Mouse (Mus musculus) lung, embryonic 14.5 days (tissue): ENCODE results near the gene Med26. TPM values are rescaled to one million over a fixed set of nuclear protein-coding genes. Genes with fewer than 3 reads are reported as not detected.

Experiments
- ATAC-seq: fragments of 200-750 bp; cut with Nextera tagmentation; 2 replicates; pipeline ENCODE4 v1.8.0; 2017; ENCODE audit warnings: mild to moderate bottlenecking, moderate TSS enrichment, moderate library complexity; ENCODE audit not compliant: insufficient read depth
- DNase-seq: peaks from one replicate; pipeline ENCODE4 v3.0.0-alpha.2; 2015
- H3K27ac ChIP-seq: fragments of 300-500 bp; sonication (generic); 2 replicates; pipeline ENCODE4 v1.5.1; 2014; ENCODE audit warnings: low read depth, mild to moderate bottlenecking, moderate library complexity
- H3K27me3 ChIP-seq: fragments of 300-500 bp; sonication (generic); 2 replicates; pipeline ENCODE4 v1.6.1; 2014; ENCODE audit warnings: low read length, control low read depth; ENCODE audit not compliant: insufficient read depth
- H3K36me3 ChIP-seq: fragments of 300-500 bp; sonication (generic); 2 replicates; pipeline ENCODE4 v1.6.1; 2014; ENCODE audit warnings: control low read depth; ENCODE audit not compliant: insufficient read depth
- H3K4me1 ChIP-seq: fragments of 300-500 bp; sonication (generic); 2 replicates; pipeline ENCODE4 v1.6.1; 2014; ENCODE audit warnings: antibody characterized with exemption, control low read depth; ENCODE audit not compliant: insufficient read depth
- H3K4me2 ChIP-seq: fragments of 300-500 bp; sonication (generic); 2 replicates; pipeline ENCODE4 v1.6.1; 2014; ENCODE audit warnings: mild to moderate bottlenecking
- H3K4me3 ChIP-seq: fragments of 300-500 bp; sonication (generic); 2 replicates; pipeline ENCODE4 v1.5.1; 2014; ENCODE audit warnings: low read depth, low read length
- H3K9ac ChIP-seq: fragments of 300-500 bp; sonication (generic); 2 replicates; pipeline ENCODE4 v1.6.1; 2014
- H3K9me3 ChIP-seq: fragments of 300-500 bp; sonication (generic); 2 replicates; pipeline ENCODE4 v1.6.1; 2016; ENCODE audit warnings: low read depth, low read length, control low read depth
- CTCF ChIP-seq: IDR thresholded peaks from 2 replicates; pipeline ENCODE4 v1.5.1; 2016; ENCODE audit warnings: antibody characterized with exemption, low read depth
- WGBS: fragments of 180-500 bp; shearing (Covaris S2); extraction: QIAGEN DNeasy Blood & Tissue Kit; methylation state at CpG from one replicate; pipeline ENCODE4 v1.1.7; 2014; 5-methylcytosine and 5-hydroxymethylcytosine counted together
- polyA plus RNA-seq: library from polyadenylated mRNA; unstranded; fragments of >200 nt; fragmentation: Nextera tagmentation; extraction: Ambion mirVana; gene quantifications from 2 replicates; pipeline ENCODE4 v1.2.1, GENCODE M21; 2014

Med26 gene
- polyA plus RNA-seq, result 16.7 and 17.5 TPM in 2 replicates

DNA sequence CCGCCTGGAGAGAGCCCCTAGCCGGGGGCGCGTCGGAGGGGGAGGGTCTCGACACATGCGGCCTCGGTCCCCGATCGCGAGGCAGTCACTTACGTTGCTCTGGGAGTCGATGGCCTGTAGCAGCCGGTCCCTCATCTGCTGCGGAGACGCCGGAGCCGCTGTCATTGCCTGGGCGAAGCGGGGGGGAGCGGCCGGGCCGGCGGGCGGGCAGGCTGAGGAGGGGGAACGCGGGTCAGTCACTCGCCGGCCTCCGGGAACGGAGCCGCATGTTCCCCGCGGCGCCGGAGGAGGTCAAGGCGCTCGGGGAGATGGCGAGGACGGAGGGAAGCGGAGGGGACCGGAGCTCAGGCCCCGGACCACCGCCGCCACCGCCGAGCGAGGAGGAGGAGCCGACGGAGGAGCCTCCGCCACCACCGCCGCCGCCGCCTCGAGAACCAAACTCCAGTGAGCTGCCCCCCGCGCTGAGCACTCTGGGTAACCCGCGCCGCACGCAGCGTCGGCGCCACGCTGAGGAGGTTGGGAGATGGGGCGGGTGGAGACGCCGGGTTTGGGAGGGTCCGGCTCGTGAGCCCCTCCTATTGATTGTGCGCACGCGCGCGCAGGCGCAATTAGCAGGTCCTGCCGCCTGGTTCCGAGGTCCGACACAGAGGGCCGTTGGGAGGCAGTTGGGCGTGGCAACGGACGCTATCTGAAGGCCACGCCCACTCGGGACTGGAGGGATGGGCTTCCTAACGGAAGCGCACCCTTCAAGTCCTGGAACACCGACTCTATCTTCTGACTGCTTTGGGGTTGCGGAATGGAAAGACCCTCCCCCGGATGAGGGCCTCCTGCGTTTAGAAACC, at the start of gene Med26:
Gene Med26 (minus strand): TSS at position 469 of the 842 bp plus-strand sequence.
- peak within 1 kb of the TSS; percentile 98 for H3K4me3 ChIP-seq
- under 1% methylated on average over 92 of the region's 92 CpGs for WGBS
- peak; percentile 94 for ATAC-seq

DNA sequence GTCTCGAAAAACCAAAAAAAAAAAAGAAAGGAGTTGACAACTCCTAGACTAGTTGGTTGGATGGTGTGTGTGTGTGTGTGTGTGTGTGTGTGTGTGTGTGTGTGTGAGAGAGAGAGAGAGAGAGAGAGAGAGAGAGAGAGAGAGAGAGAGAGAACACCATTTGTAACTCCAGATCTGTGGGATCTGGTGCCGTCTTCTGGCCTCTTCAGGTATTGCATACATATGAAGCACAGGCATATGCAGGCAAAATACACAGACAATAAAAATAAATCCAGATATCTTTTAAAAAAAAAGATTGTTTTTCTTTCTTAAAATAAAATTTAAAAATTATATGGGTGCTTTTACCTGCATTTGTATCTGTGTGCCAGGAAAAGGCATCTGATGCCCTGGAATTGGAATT, 42.1 kb upstream of the Med26 start:
- Histone ChIP-seq H3K27ac (no peak overlapping the region), H3K27me3 (no peaks in the 10 kb centered on the region), H3K9ac (no peak overlapping the region), H3K4me3 (no peak overlapping the region), H3K36me3 (no peaks in the 10 kb centered on the region), H3K9me3 (no peaks in the 10 kb centered on the region), H3K4me2 (no peak overlapping the region), H3K4me1 (no peaks in the 10 kb centered on the region)
- WGBS, result 55% methylated on average over 2 of the region's 2 CpGs
- no peak for ATAC-seq
- TF ChIP-seq CTCF, result peak; percentile 63
- DNase-seq, result peak; percentile 51

More for the DNA sequence above, at the start of gene Med26:
- DNase-seq, result peak; percentile 100
- H3K36me3 ChIP-seq, result peaks cover 15% of the 10 kb centered on the region
- peak within 1 kb of the TSS; percentile 94 for H3K27ac ChIP-seq
- H3K4me1 ChIP-seq, result no peaks in the 10 kb centered on the region
- peak; percentile 38 for TF ChIP-seq CTCF
- H3K4me2 ChIP-seq, result peak within 1 kb of the TSS; percentile 72
- no peaks in the 10 kb centered on the region for H3K9me3 ChIP-seq
- no peaks in the 10 kb centered on the region for H3K27me3 ChIP-seq
- peak within 1 kb of the TSS; percentile 96 for H3K9ac ChIP-seq

DNA sequence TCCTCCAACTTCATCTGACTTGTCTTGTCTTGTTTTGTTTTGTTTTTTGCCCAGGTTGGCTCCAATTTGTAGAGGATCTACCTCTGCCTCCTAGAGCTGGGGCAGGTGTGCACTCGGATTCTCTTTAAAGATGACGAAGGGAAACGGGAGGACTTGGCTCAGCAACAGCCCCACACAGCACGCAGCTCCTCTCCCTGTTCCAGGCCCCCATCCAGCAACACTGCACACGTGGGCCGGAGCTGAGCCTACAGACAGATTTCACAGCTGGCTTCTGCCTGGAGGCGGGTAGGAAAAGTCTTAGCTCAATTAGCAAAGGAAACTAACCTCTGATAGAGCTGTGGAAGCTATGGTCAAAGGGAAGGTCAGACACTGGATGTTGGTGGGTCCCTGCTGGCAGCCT, 41.2 kb upstream of the Med26 start:
- Histone ChIP-seq H3K9ac (no peak overlapping the region), H3K36me3 (no peaks in the 10 kb centered on the region), H3K4me1 (no peaks in the 10 kb centered on the region), H3K9me3 (no peaks in the 10 kb centered on the region), H3K4me3 (no peak overlapping the region), H3K27me3 (no peaks in the 10 kb centered on the region), H3K27ac (no peak overlapping the region), H3K4me2 (no peak overlapping the region)
- no peak for TF ChIP-seq CTCF
- WGBS, result 76% methylated on average over 7 of the region's 7 CpGs
- DNase-seq (no peak), ATAC-seq (no peak)

DNA sequence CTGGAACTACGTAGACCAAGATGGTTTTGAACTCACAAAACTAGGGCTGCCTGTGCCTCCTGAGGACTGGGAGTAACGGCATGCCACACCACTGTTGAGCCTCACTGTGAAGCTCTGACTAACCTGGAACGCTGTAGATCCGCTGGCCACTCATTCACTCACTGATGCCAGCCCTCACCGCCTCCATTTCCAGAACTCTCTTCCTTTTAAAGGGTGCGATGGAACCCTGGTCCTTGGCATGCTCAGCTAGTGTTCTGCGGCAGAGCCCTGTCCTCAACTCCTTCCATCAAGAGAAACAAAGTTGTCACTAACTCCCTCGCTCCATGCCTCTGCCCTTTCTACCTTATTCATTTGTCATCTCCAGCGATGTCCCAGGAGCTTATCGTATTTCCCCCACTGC, 40.8 kb upstream of the Med26 start:
- Histone ChIP-seq H3K4me2 (no peak overlapping the region), H3K27ac (no peak overlapping the region), H3K36me3 (no peaks in the 10 kb centered on the region), H3K9me3 (no peaks in the 10 kb centered on the region), H3K27me3 (no peaks in the 10 kb centered on the region), H3K4me3 (no peak overlapping the region), H3K4me1 (no peaks in the 10 kb centered on the region), H3K9ac (no peak overlapping the region)
- no peak for TF ChIP-seq CTCF
- DNase-seq, result no peak
- WGBS, result 84% methylated on average over 10 of the region's 10 CpGs
- ATAC-seq, result no peak

DNA sequence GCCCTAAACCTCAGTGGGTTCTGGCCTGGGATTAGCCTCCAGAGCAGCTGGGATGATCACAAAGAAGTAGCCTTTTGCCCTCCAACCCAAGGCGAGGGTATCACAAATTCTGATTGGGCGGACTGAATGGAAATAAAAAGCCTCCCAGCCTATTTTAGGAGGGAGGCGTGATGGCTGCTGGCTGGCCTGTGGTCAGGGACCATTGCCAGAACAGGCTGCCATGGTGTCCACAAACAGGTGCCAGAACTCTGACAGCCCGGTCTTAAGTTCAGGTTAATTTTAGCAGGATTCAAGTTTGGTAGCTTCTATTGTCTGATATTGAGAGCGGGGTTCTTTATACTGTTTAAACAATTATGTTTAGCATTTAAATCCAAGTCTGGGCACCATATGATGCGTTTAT, 39.7 kb upstream of the Med26 start:
- H3K27me3 ChIP-seq, result no peaks in the 10 kb centered on the region
- H3K9ac ChIP-seq, result no peak overlapping the region
- no peak overlapping the region for H3K27ac ChIP-seq
- no peaks in the 10 kb centered on the region for H3K4me1 ChIP-seq
- ATAC-seq (no peak), DNase-seq (no peak)
- H3K4me2 ChIP-seq, result no peak overlapping the region
- H3K36me3 ChIP-seq, result no peaks in the 10 kb centered on the region
- no peak for TF ChIP-seq CTCF
- H3K4me3 ChIP-seq, result no peak overlapping the region
- no peaks in the 10 kb centered on the region for H3K9me3 ChIP-seq
- WGBS, result 63% methylated on average over 6 of the region's 6 CpGs

DNA sequence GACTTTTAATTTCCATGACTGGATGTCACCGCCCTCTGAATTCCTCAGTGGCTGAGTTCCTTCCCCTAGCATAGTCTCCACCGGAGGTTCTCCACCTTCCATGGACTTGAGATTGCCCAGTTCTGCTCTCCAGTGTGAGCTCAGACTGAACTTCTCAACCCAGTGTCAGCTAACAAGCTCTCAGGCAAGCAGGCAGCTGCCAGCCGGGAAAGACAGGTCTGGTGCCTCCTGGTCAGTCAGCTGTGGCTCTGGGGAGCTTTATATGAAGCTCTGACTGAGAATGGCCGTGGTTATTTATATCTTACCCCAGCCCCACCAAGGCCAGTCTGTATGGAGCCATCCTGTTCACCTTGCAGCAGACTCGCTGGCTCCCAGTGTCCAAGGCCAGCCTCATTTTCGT, 36.3 kb upstream of the Med26 start:
- Histone ChIP-seq H3K9me3 (no peaks in the 10 kb centered on the region), H3K9ac (no peak overlapping the region), H3K4me2 (no peak overlapping the region), H3K27ac (no peak overlapping the region), H3K4me3 (no peak overlapping the region), H3K27me3 (no peaks in the 10 kb centered on the region), H3K36me3 (no peaks in the 10 kb centered on the region), H3K4me1 (no peaks in the 10 kb centered on the region)
- ATAC-seq, result no peak
- 69% methylated on average over 6 of the region's 6 CpGs for WGBS
- no peak for TF ChIP-seq CTCF
- DNase-seq, result no peak

DNA sequence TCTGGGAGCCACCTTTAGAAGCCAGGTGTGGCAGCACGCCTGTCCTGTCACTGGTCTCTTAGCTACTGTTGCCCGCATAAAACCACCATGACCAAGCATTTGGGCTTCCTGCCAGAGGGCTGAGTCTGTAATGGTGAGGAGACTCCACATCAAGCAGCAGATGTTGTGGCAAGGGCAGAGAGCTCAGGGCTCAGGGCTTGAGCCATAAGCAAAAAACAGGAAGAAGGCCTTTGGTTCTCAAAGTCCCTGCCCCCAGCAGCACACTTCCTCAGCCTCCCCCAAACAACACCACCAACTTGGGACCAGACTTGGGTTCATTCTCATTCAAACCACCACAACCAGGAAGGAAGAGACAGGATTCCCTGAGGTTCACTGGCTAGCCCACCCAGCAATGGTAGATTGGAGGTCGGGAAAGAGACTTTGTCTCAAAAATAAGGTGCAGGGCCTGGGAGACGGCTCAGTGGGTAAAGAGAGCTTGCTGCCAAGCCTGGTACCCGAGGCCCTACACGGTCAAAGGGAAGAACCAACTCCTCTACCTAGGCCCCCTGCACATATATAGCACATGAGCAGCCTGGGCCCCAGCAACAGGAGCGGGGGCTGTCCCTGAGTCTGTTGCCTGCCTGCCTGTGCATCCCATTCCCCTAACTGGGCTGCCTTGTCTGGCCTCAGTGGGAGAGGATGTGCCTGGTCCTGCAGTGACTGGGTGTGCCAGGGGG, 35.1 kb upstream of the Med26 start:
- TF ChIP-seq CTCF, result no peak
- WGBS, result 72% methylated on average over 7 of the region's 7 CpGs
- no peak overlapping the region for H3K4me2 ChIP-seq
- no peak for ATAC-seq
- no peak overlapping the region for H3K27ac ChIP-seq
- DNase-seq, result peak; percentile 25
- no peaks in the 10 kb centered on the region for H3K9me3 ChIP-seq
- no peaks in the 10 kb centered on the region for H3K4me1 ChIP-seq
- no peak overlapping the region for H3K4me3 ChIP-seq
- no peak overlapping the region for H3K9ac ChIP-seq
- no peaks in the 10 kb centered on the region for H3K27me3 ChIP-seq
- H3K36me3 ChIP-seq, result no peaks in the 10 kb centered on the region
